Mouse (Mus musculus): ENCODE measurements at regions not wholly inside any gene's neighbourhood (a gene's known extent, or its start where the extent isn't known, plus 50 kb on each side); places are given as distances from the start of the nearest gene placed in this dataset.
"Not testable (repeated sequence)": the region's sequence is repeated elsewhere in the genome, so short reads cannot be mapped to it uniquely, and the experiment has no call there.

GRCm38 (mm10) chr9:43537121-43537520 lies 206.7 kb upstream of the Nectin1 start:
- Histone ChIP-seq H3K4me1 (no peaks in the 10 kb centered on the region), H3K27me3 (no peaks in the 10 kb centered on the region), H3K27ac (no peak overlapping the region), H3K9me3 (no peaks in the 10 kb centered on the region), H3K4me3 (no peak overlapping the region), H3K36me3 (no peaks in the 10 kb centered on the region), H3K9ac (no peak overlapping the region), H3K4me2 (no peak overlapping the region)
- WGBS: 85% methylated on average over 11 of the region's 11 CpGs
- ATAC-seq (ENCODE audit: insufficient number of reproducible peaks, low FRiP score, low TSS enrichment, low read depth): no peak

DNA sequence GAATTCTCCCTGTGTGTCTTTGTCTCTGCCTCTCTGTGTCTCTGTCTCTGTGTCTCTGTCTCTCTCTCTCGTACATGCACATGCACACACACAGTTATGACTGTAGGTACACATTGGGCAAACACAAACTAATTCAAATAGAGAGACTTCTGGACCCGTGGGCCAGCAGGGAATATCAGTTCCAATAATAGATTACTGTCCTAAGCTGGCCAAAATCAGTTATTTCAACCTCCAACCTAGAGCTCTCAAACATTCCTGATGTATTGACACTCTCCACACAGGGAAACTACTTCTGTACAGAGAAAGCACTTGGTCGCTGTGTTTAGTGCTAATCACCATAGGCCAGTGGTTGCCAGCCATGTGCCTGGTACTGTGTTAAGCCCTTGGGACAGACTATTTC lies 203.7 kb upstream of the Nectin1 start:
- 73% methylated on average over 3 of the region's 3 CpGs for WGBS
- H3K36me3 ChIP-seq: no peaks in the 10 kb centered on the region
- ATAC-seq (ENCODE audit: insufficient number of reproducible peaks, low FRiP score, low TSS enrichment, low read depth): no peak

DNA sequence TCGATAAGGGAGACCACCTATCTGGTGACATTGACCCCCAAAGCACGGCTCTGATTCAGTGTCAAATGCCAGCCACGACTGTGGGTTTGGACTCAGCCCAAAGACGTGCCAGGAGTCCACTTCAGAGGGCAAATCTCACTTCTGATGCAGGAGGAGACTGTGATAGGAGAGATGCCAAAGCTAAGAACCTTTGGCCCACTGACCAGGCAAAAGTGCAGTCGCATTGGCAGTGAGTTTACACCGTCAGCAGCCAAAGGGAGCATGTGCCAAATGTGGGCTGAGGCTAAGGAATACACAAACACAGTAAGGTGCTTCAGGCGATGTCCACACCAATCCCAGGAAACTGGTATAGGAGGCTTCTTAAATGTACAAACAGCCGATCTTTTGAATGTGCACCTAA lies 202.6 kb upstream of the Nectin1 start:
- no peak for ATAC-seq (ENCODE audit: insufficient number of reproducible peaks, low FRiP score, low TSS enrichment, low read depth)
- Histone ChIP-seq H3K27me3 (no peaks in the 10 kb centered on the region), H3K9me3 (no peaks in the 10 kb centered on the region), H3K4me2 (no peak overlapping the region), H3K4me3 (no peak overlapping the region), H3K27ac (no peak overlapping the region), H3K9ac (no peak overlapping the region), H3K36me3 (no peaks in the 10 kb centered on the region), H3K4me1 (peaks cover 10% of the 10 kb centered on the region; the same call in 1 of the 2 replicates)
- WGBS: 86% methylated on average over 8 of the region's 8 CpGs

More for the DNA sequence above, 203.7 kb upstream of the Nectin1 start:
- Histone ChIP-seq H3K4me1 (peaks cover 6% of the 10 kb centered on the region; the same call in 1 of the 2 replicates), H3K9me3 (no peaks in the 10 kb centered on the region), H3K27me3 (no peaks in the 10 kb centered on the region), H3K27ac (no peak overlapping the region), H3K9ac (no peak overlapping the region), H3K4me2 (no peak overlapping the region), H3K4me3 (no peak overlapping the region)

DNA sequence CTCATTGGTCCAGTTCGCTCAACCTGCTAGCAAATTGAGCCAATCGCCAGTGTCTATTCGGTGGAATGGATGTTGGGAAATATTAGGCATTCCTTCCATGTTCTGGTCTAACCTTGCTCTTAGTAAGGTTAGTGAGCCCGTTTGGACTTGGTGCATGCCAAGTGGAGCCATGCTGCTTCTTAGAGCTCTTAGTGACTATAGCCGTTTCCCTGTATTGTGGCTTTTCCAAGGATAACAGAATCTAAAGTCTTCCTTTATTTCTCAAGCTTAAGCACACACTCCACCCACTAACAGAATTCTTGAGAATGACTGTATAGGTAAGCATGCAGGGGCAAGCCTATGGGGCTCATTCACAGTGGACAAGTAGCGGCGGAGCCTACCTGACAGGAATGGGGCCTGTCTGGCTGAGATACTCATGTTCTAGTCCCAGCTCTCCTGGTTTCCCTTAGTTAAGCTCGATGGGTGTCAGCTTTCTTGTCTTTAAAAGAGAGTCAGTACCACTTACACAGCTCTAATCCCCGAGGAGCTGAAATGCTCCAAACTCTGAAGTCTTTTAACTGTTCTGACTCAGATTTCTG lies 201.6 kb upstream of the Nectin1 start:
- no peak overlapping the region for H3K27ac ChIP-seq

DNA sequence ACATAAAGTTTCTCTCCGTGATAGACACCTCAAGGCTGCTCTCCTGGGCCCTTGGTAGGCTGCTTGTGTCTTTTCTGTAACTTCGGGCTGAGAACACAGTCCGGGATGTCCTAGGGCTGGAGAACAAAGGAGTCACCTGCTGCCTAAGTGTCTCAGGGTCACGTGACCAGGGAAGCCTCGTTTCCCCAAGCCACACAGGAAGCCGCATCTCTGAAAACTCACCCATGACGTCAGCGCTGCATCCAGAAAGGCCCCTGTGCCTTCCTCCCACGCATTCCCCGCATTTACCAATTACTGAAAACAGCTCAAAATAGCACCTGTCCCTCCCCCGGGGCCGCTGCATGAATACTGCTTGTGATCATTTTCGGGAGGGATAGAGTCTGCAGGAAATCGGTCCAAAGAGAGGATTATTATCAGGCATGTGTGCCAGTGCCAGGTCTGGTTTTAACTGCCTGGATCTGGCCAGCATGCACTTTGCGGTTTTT lies 198.7 kb upstream of the Nectin1 start:
- no peak for ATAC-seq (ENCODE audit: insufficient number of reproducible peaks, low FRiP score, low TSS enrichment, low read depth)
- WGBS: 23% methylated on average over 15 of the region's 15 CpGs
- Histone ChIP-seq H3K36me3 (no peaks in the 10 kb centered on the region), H3K4me1 (peaks cover 22% of the 10 kb centered on the region; the same call in 1 of the 2 replicates), H3K9ac (no peak overlapping the region), H3K27ac (no peak overlapping the region), H3K4me3 (no peak overlapping the region), H3K27me3 (no peaks in the 10 kb centered on the region), H3K9me3 (no peaks in the 10 kb centered on the region), H3K4me2 (no peak overlapping the region)

More for the DNA sequence above, 201.6 kb upstream of the Nectin1 start:
- Histone ChIP-seq H3K9me3 (no peaks in the 10 kb centered on the region), H3K4me3 (no peak overlapping the region), H3K9ac (no peak overlapping the region), H3K27me3 (no peaks in the 10 kb centered on the region), H3K4me2 (no peak overlapping the region), H3K4me1 (peaks cover 10% of the 10 kb centered on the region; the same call in 1 of the 2 replicates), H3K36me3 (no peaks in the 10 kb centered on the region)
- no peak for ATAC-seq (ENCODE audit: insufficient number of reproducible peaks, low FRiP score, low TSS enrichment, low read depth)
- WGBS: 69% methylated on average over 9 of the region's 9 CpGs

DNA sequence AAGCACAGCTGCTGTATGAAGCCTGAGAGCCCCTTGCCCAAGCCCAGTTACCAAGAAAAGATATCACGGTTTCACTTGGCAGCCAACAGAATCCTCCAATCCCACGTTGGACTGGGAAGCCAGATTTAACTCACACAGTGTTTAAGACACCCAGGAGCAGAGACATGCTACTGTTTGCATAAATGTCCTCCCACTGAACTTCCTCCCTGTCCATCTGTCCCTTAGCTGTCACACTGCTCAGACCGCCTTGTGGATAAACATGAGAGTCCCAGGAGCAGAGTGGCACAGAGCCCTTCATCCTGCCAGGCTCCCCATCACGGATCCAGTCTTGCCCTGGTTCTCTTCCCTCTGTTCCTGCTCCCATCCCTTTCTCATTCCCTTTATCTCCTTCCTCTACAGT lies 194.9 kb upstream of the Nectin1 start:
- Histone ChIP-seq H3K27ac (no peak overlapping the region), H3K27me3 (no peaks in the 10 kb centered on the region), H3K4me3 (no peak overlapping the region), H3K4me2 (no peak overlapping the region), H3K36me3 (no peaks in the 10 kb centered on the region), H3K9ac (no peak overlapping the region), H3K4me1 (peaks cover 22% of the 10 kb centered on the region; the same call in 1 of the 2 replicates), H3K9me3 (no peaks in the 10 kb centered on the region)
- 33% methylated on average over 4 of the region's 4 CpGs for WGBS
- ATAC-seq (ENCODE audit: insufficient number of reproducible peaks, low FRiP score, low TSS enrichment, low read depth): no peak

DNA sequence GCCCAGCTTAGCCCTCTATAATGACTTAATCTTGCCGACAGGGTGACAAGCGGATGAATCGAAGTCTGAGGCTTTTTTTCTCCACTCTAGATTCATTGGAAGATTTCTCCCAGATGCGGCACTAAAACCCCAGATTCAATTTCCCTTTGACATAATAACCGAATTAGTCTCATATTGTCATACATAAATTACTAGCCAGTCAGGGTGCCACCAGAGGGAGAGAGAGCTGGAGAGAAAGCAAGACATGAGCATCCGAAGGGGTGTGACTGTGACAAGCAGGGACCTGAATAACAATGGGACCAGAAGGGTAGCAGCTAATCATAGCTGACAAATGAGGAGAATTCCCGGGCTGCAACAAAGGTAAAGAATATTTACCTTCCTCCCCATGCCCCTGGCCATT lies 194.5 kb upstream of the Nectin1 start:
- H3K4me1 ChIP-seq: peaks cover 22% of the 10 kb centered on the region; the same call in 1 of the 2 replicates
- ATAC-seq (ENCODE audit: insufficient number of reproducible peaks, low FRiP score, low TSS enrichment, low read depth): no peak
- no peak overlapping the region for H3K4me3 ChIP-seq
- H3K36me3 ChIP-seq: no peaks in the 10 kb centered on the region
- H3K4me2 ChIP-seq: no peak overlapping the region
- no peaks in the 10 kb centered on the region for H3K9me3 ChIP-seq
- H3K27me3 ChIP-seq: no peaks in the 10 kb centered on the region
- H3K27ac ChIP-seq: no peak overlapping the region
- WGBS: 38% methylated on average over 7 of the region's 7 CpGs
- no peak overlapping the region for H3K9ac ChIP-seq

DNA sequence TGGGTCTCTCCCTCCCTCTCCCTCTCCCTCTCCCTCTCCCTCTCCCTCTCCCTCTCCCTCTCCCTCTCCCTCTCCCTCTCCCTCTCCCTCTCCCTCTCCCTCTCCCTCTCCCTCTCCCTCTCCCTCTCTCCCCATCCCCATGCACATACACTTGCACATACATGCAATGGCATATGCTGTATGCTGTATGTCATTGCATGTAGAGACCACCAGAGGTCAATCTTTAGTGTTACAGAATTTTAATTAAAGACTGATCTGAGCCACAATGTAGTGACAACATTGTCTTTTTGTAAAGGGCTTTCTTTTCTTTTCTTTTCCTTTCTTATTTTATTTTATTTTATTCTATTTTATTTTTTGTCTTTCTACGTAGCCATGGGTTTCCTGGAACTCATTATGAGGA lies 191.0 kb upstream of the Nectin1 start:
- WGBS: 67% methylated on average over 1 of the region's 1 CpGs
- not testable (repeated sequence) for H3K4me3 ChIP-seq; H3K27ac ChIP-seq; ATAC-seq (ENCODE audit: insufficient number of reproducible peaks, low FRiP score, low TSS enrichment, low read depth); H3K9me3 ChIP-seq; H3K36me3 ChIP-seq; H3K27me3 ChIP-seq; H3K9ac ChIP-seq; H3K4me2 ChIP-seq
- H3K4me1 ChIP-seq: peaks cover 16% of the 10 kb centered on the region; the same call in 1 of the 2 replicates

GRCm38 (mm10) chr9:43562016-43562415 lies 181.8 kb upstream of the Nectin1 start:
- Histone ChIP-seq H3K9me3 (no peaks in the 10 kb centered on the region), H3K4me2 (no peak overlapping the region), H3K27ac (no peak overlapping the region), H3K4me3 (no peak overlapping the region), H3K27me3 (no peaks in the 10 kb centered on the region), H3K9ac (no peak overlapping the region), H3K36me3 (no peaks in the 10 kb centered on the region), H3K4me1 (no peaks in the 10 kb centered on the region)
- WGBS: 75% methylated on average over 6 of the region's 6 CpGs
- ATAC-seq (ENCODE audit: insufficient number of reproducible peaks, low FRiP score, low TSS enrichment, low read depth): no peak

GRCm38 (mm10) chr9:43564239-43564906 lies 179.4 kb upstream of the Nectin1 start:
- ATAC-seq (ENCODE audit: insufficient number of reproducible peaks, low FRiP score, low TSS enrichment, low read depth): no peak
- 77% methylated on average over 22 of the region's 22 CpGs for WGBS
- no peak overlapping the region for H3K27ac ChIP-seq
- H3K36me3 ChIP-seq: no peaks in the 10 kb centered on the region
- no peaks in the 10 kb centered on the region for H3K27me3 ChIP-seq
- no peak overlapping the region for H3K4me3 ChIP-seq
- no peak overlapping the region for H3K9ac ChIP-seq
- no peaks in the 10 kb centered on the region for H3K4me1 ChIP-seq
- H3K4me2 ChIP-seq: no peak overlapping the region
- no peaks in the 10 kb centered on the region for H3K9me3 ChIP-seq

- Histone ChIP-seq H3K9ac (no peak overlapping the region), H3K4me2 (no peak overlapping the region)
- ATAC-seq (ENCODE audit: insufficient number of reproducible peaks, low FRiP score, low TSS enrichment, low read depth): no peak
Measured at GRCm38 (mm10) chr9:43568851-43569250, 174.9 kb upstream of the Nectin1 start.

DNA sequence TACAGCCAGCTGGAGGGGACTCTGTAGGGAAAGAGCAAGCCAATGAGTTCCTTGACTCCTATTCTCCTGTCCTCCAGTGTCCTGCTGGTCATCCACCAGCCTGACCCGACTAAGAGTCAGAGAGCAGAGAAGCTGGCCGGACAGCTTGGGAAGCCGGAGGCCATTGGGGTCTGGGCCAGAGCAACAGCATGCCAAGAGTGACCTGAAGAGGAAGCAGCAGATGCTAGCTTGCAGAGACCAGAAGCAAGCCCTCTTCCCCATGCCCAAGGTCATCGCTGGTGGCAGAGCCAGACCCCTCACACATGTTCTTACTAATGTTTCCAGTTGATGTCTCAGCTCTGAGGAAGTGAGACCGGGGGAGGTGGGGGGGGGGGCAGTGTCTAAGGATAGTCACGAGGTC lies 172.7 kb upstream of the Nectin1 start:
- Histone ChIP-seq H3K9me3 (no peaks in the 10 kb centered on the region), H3K4me2 (no peak overlapping the region), H3K27me3 (no peaks in the 10 kb centered on the region), H3K4me3 (no peak overlapping the region), H3K36me3 (no peaks in the 10 kb centered on the region), H3K4me1 (no peaks in the 10 kb centered on the region), H3K27ac (no peak overlapping the region), H3K9ac (no peak overlapping the region)
- 83% methylated on average over 6 of the region's 6 CpGs for WGBS
- no peak for ATAC-seq (ENCODE audit: insufficient number of reproducible peaks, low FRiP score, low TSS enrichment, low read depth)

More at GRCm38 (mm10) chr9:43568851-43569250, 174.9 kb upstream of the Nectin1 start:
- H3K27me3 ChIP-seq: no peaks in the 10 kb centered on the region
- WGBS: 20% methylated on average over 4 of the region's 4 CpGs
- no peak overlapping the region for H3K4me3 ChIP-seq
- H3K27ac ChIP-seq: no peak overlapping the region
- H3K9me3 ChIP-seq: no peaks in the 10 kb centered on the region
- H3K4me1 ChIP-seq: no peaks in the 10 kb centered on the region
- H3K36me3 ChIP-seq: no peaks in the 10 kb centered on the region

All from limb, embryonic 15.5 days (tissue).